Mouse (Mus musculus) erythroid progenitor cell, adult 5-6 weeks (primary cell): Measurements from ENCODE around the gene Slc17a5. TPM values are rescaled to one million over a fixed set of nuclear protein-coding genes. Genes with fewer than 3 reads are reported as not detected.

ENCODE experiments used
- ATAC-seq: replicated peaks from 2 replicates; pipeline ENCODE4 v1.8.0; 2016; ENCODE audit warnings: moderate number of reproducible peaks, mild to moderate bottlenecking, moderate TSS enrichment, inconsistent platforms; ENCODE audit not compliant: poor library complexity, low FRiP score, severe bottlenecking
- total RNA-seq, 2 experiments: library from RNA; stranded (forward) in 1 of 2; stranded (reverse) in 1 of 2; fragments of 150-400 nt in 1 of 2; fragments of 186-747, 209-891 nt in 1 of 2; gene quantifications; 2 replicates each; pipeline versions ENCODE4 v1.2.3 to v1.2.4; 2015 to 2017; ENCODE audit warnings: low replicate concordance in 2 of 2

Gene Slc17a5
- total RNA-seq (2015; ENCODE audit: low replicate concordance) (0.84 and 5.4 TPM in 2 replicates), total RNA-seq (2017; ENCODE audit: low replicate concordance) (1.8 and 2.8 TPM in 2 replicates)

GRCm38 (mm10) chr9:78587914-78588313 is at the start of gene Slc17a5:
Gene Slc17a5, minus strand, starts transcription at chr9:78588041.
- peak; percentile 98 for ATAC-seq

GRCm38 (mm10) chr9:78633976-78634375 is 46.1 kb upstream of the Slc17a5 start:
- no peak for ATAC-seq

- no peak for ATAC-seq
Measured at GRCm38 (mm10) chr9:78631755-78632434, 44.1 kb upstream of the Slc17a5 start.

DNA sequence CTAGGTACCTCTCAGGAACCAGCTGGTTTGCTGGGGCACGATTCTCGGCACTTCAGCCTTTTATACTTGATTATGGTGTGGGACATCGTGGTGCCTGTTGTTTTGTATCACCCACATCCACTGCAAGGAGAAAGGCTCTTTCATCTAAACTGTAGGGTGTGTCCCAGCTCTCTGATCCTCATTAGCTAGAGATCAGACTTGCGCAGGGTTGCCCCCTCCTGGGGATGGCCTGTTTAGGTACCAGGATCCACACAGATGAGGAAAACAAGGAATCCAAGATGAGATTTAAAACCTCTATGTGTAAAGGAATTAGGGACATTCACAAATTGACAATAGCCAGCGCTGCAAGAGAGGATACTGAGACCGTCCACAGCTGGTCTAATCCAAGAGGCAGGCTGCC is 42.1 kb upstream of the Slc17a5 start:
- no peak for ATAC-seq

- no peak for ATAC-seq
Measured at GRCm38 (mm10) chr9:78623301-78623747, 35.5 kb upstream of the Slc17a5 start.

DNA sequence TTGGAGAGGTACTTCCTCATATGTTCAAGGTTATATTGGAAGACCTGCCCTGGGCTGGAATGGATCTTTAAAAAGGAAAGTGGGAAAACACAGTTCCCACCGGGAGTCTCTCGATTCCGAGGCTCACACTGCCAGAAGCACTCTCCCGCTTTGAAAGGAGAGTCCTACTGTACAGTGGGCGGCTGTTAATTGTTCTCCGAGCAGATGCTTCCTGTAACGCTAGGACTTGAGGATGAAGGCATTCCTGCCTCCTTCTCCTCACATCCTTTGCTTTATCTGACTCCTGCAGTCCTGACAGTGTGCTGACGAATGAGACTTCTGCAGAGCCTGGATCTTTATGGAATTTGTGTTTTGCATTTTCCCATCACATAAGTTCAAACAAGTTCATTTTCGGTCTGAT is 31.4 kb upstream of the Slc17a5 start:
- no peak for ATAC-seq

GRCm38 (mm10) chr9:78615401-78616021 is 27.7 kb upstream of the Slc17a5 start, which contains the start of gene Cd109:
Gene Cd109, plus strand, starts transcription at chr9:78615546.
- no peak for ATAC-seq

GRCm38 (mm10) chr9:78614201-78614600 is 26.4 kb upstream of the Slc17a5 start:
- ATAC-seq, result no peak

DNA sequence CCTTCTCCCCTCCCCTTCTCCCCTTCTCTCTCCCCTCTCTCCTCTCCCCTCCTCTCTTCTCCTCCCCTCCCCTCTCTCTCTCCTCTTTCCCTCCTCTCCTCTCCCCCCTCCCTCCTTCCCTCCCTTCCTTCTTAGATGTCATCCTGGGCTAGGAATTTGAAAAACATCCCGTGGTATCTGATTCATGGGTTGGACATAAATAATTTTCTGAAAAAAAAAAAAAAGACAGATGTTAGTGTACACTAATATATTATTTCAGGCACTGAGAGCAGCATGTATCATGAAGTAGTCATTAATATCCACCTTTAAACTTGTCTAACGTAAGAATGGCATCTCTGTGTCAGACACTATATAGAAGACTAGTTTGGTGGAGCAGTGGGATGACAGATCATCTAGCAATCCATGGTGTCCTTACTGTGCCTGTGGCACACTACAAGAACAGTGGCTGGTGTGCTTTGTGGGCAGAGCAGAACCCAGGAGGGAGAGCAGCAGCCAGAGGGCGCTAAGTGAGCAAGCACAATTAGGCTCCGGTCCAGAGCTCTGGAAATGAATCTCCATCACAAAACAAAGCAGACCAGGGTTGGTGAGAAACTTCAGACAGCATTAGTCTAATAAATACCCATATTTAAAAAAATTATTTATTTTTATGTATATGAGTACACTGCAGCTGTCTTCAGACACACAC is 13.3 kb upstream of the Slc17a5 start:
- no peak for ATAC-seq

GRCm38 (mm10) chr9:78599927-78600326 is 12.1 kb upstream of the Slc17a5 start:
- no peak for ATAC-seq

DNA sequence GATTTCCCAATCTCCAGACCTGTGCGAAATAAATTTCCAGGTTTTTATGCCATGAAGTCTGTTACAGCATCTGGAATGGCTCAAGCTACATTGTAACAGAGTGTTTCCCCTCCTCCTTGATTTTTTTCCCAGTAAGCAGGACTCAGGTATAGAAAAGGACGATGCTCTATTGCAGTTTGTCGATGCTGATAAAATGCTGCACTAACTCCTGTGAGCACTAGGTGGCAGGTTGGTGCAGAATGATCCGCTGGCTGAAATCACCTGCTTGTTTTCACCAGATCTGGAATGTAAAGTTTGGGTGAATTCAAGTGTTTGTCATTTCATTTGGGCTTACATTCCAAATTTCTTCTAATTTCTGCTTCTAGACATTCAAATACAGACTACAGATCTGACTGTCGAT is 9.0 kb upstream of the Slc17a5 start:
- ATAC-seq, result 0 out of 2 replicates have a peak, but pooled peaks have one; percentile 72

DNA sequence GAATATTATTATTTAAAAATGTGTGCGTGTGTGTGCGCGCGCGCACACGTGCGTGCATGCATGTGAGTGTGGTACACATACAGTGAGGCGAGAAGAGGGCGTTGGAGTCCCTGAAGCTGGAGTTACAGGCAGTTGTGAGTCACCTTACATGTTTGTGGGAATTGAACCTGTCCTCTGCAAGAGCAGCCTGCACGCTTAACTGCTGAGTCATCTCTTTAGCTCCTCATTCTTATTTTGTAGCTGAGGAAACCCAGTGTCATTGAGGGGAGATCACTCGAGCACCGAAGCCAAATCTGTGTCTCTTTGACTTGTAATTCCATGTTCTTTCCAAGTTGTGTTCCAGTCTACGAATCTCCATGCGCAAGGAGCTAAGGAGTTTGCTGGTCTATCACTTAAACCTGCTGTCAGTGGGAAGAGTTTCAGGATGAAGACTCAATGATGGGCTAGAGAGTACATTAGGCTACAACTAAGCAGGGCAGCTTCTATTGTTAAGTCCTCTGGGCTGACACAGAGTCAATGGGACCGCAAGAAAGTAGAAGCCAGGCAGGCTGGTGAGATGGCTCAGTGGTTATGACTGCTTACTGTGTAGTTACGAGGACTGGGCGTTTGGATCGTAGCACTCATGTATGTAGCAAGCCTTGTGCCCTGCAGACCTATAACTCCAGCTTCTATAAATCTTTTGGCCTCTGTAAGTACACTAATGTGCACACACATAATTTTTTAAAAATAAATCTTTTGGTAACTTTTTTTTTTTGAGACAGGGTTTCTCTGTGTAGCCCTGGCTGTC is 8.1 kb upstream of the Slc17a5 start:
- ATAC-seq, result no peak

- ATAC-seq, result no peak
Measured at GRCm38 (mm10) chr9:78595257-78595656, 7.4 kb upstream of the Slc17a5 start.

DNA sequence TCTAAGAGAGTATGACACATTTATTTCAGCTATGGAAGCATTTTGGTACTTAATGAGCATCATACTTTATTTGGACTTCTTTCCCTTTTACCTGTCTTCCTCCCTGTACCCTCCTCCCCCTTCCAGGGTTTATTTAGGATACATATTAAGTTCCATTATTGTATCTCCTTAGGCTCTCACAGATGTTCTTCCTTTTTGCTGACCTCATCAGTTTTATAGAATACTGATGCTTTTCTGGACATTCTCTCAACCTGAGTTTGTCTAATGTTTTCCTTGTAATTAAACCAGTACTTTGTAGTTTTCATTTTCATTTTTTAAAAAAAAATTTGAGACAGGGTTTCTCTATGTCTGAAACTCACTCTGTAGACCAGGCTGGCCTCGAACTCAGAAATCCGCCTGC is 2.6 kb upstream of the Slc17a5 start:
- no peak for ATAC-seq

DNA sequence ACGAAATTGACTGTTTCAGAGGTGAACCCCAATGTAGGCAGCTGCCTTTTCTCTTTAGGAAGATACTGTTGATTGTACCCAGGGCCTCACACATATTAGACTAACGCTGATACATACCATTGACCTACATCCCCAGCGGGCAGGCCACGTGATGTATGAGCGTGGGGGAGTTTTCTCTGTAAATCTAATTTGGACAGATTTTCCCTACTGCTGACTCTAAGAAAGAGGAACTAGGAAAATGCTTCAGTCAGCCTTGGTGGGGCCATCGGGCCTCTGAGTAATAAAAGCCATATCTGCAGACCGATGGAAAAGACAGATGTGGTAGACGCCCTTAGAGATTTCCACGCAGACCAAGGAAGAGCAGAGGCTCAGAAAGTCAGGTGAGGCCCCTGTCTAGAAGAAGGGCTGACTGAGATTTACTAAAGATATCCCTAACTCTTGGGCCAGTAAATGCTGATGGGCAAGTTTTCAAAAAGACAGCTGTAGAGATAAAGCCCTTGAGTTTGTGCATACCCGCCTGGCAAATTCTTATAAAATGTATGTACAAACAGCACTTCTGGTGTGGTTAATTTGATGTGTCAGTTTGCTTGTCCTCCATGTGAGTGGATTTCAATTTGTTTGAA is 681 bp upstream of the Slc17a5 start:
- 0 out of 2 replicates have a peak, but pooled peaks have one; percentile 5 for ATAC-seq

DNA sequence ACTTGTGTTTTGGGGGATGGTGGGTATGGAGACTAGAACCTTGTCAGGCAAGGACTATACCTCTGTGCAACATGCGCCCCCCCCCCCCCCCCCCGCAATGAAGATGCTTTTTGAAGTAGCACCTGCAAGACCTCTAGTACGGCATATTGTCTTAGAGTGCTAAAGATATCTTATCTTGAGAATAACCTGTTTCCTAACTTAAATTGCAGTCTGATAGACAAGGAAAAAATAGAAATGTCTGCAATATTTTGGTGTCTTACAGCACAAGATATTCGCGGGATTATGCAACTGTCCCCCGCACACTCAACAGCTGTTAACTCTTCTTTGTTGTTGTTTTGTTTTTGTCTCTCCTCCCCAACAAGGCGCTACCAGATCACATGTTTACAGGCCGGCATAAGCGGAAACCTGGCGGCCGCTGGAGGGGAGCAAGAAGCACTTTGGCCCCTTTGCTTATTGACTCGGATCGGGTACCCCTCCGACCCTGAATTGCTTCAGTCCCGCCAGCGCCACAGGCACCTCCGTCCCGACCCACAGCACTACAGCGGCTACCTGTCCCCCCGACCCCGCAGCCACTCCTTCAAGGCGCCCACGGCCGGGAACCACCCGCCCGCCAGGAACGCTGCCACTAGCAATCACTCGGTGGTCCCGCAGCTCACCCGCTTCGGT is 490 bp downstream of the Slc17a5 start:
- peak; percentile 60 for ATAC-seq

DNA sequence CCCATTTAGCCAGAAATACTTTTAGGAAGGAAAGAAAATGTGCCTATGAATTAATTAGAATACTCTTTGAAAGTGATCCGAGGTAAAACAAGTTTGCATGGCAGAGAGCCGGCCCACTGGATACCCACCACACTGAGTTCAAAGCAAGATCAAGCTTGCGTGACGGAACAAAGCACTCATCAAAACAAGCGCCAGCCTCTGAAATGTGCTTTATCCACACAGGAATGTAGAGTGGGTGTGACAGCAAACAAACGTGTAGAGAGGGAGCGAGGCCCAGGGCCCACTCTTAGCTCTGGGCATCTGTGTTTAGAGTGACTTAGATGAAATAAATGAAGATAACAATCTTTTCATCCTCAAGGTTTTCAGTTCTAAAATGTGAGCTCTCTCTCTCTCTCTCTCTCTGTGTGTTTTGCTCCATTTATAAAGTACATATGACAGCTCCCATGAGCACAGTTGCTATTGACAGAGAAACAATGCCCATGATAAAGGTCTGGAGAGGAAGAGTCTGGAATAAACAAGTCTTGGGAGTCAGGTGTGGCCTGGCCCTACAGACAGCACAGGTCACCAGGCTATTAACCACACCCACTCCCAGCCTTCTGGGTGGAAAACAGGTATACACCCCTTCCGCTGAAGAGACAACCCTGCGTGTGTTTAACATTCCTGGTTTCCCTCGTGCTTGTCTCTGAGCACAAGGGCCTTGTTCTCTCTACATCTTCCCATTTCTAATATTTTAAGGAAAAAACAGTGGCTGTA is 8.0 kb downstream of the Slc17a5 start:
- no peak for ATAC-seq

DNA sequence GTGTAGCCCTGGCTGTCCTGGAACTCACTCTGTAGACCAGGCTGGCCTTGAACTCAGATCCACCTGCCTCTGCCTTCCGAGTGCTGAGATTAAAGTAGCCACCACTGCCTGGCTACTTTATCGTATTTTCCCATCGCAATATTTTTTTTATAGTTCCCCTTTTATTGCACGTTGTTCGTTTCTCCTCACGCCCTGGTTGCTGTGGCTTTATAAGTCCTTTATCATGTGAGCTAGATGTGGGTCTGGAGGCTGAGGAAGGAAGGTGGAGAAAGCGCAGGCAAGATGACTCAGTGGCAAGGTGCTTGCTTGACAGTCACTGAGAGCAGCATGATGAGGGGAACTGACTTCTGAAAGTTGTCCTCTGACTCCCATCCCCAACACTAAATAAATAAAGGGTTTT is 9.0 kb downstream of the Slc17a5 start:
- no peak for ATAC-seq
